Mouse (Mus musculus): ENCODE results near the gene Gm13084.
"Not testable (repeated sequence)": the region's sequence is repeated elsewhere in the genome, so short reads cannot be mapped to it uniquely, and the experiment has no call there.

Gm13084 gene

GRCm38 (mm10) chr4:143815993-143816392 lies at the start of gene Gm13084:
TSS of gene Gm13084 (minus strand) at chr4:143816093.
- in situ Hi-C loops (cut with MboI, MseI), result no loop called here

- in situ Hi-C loops (cut with MboI, MseI), result not testable (repeated sequence)
These were observed 30.3 kb upstream of the Gm13084 start, which contains the start of gene Gm13103 for GRCm38 (mm10) chr4:143846197-143846596. TSS of gene Gm13103 (plus strand) at chr4:143846497.

DNA sequence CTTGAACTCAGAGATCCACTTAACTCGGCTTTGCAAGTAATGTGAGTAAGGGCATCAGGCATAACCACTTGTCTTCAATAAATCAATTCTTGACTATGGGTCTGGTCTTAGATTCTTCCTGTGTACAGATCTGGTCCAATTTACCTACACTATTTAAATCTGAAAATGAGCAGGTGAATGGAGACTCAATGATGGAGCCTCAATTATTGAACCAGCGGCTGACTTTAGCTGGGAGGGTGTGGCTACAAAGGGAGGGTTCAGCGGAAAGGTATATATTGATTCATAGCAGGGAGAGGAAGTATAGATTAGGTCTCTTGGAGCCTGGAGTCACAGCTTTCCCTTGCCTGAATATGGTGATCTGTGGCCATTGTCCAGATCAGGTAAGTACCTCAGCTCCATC lies 26.8 kb downstream of the Gm13084 start, which contains the start of gene Gm13023:
Gene Gm13023 (plus strand): TSS at position 301 of the 400 bp plus-strand sequence.
- in situ Hi-C loops (cut with MboI, MseI), result not testable (repeated sequence)
